Mouse (Mus musculus) embryonic facial prominence, embryonic 15.5 days (tissue): ENCODE measurements around the gene Akap9. TPM values are rescaled to one million over a fixed set of nuclear protein-coding genes. Genes with fewer than 3 reads are reported as not detected.
"Not testable (repeated sequence)": the region's sequence is repeated elsewhere in the genome, so short reads cannot be mapped to it uniquely, and the experiment has no call there.

Experiments used
- ATAC-seq: fragments of 200-750 bp; cut with Nextera tagmentation; 2 replicates; pipeline ENCODE4 v1.8.0; 2017; ENCODE audit warnings: low read depth, moderate TSS enrichment; ENCODE audit not compliant: insufficient number of reproducible peaks, low FRiP score, low TSS enrichment
- H3K27ac ChIP-seq: fragments of 300-500 bp; sonication (generic); replicated peaks from 2 replicates; pipeline ENCODE4 v1.5.1; 2015; ENCODE audit warnings: mild to moderate bottlenecking, inconsistent platforms
- H3K27me3 ChIP-seq: fragments of 300-500 bp; sonication (generic); 2 replicates; pipeline ENCODE4 v1.6.1; 2015; ENCODE audit warnings: inconsistent platforms
- H3K36me3 ChIP-seq: fragments of 300-500 bp; sonication (generic); 2 replicates; pipeline ENCODE4 v1.6.1; 2015; ENCODE audit warnings: mild to moderate bottlenecking, inconsistent platforms
- H3K4me1 ChIP-seq: fragments of 300-500 bp; sonication (generic); 2 replicates; pipeline ENCODE4 v1.6.1; 2015; ENCODE audit warnings: inconsistent platforms
- H3K4me2 ChIP-seq: fragments of 300-500 bp; sonication (generic); replicated peaks from 2 replicates; pipeline ENCODE4 v1.6.1; 2015; ENCODE audit warnings: mild to moderate bottlenecking, inconsistent platforms
- H3K4me3 ChIP-seq: fragments of 300-500 bp; sonication (generic); replicated peaks from 2 replicates; pipeline ENCODE4 v1.5.1; 2015; ENCODE audit warnings: mild to moderate bottlenecking, inconsistent platforms
- H3K9ac ChIP-seq: fragments of 300-500 bp; sonication (generic); 2 replicates; pipeline ENCODE4 v1.6.1; 2015; ENCODE audit warnings: inconsistent platforms
- H3K9me3 ChIP-seq: fragments of 300-500 bp; sonication (generic); replicated peaks from 2 replicates; pipeline ENCODE4 v1.6.1; 2016; ENCODE audit warnings: inconsistent platforms
- WGBS: fragments of 180-500 bp; shearing (Covaris S2); methylation state at CpG from one replicate; pipeline ENCODE4 v1.1.7; 2015; 5-methylcytosine and 5-hydroxymethylcytosine counted together
- polyA plus RNA-seq: library from polyadenylated mRNA; unstranded; fragments of >200 nt; fragmentation: Nextera tagmentation; extraction: Ambion mirVana; gene quantifications from 2 replicates; pipeline ENCODE4 v1.2.1, GENCODE M21; 2015

Akap9 gene
- polyA plus RNA-seq, 1 experiment from 2014 or later: 144 TPM

GRCm38 (mm10) chr5:4019377-4019776 is 91.5 kb downstream of the Akap9 start:
- no peak overlapping the region for H3K4me2 ChIP-seq
- H3K9me3 ChIP-seq: no peaks in the 10 kb centered on the region
- no peak overlapping the region for H3K27ac ChIP-seq
- H3K27me3 ChIP-seq: no peaks in the 10 kb centered on the region
- no peak overlapping the region for H3K9ac ChIP-seq
- H3K36me3 ChIP-seq: peaks cover 15% of the 10 kb centered on the region; the same call in 1 of the 2 replicates
- 92% methylated on average over 4 of the region's 4 CpGs for WGBS
- no peak overlapping the region for H3K4me3 ChIP-seq
- ATAC-seq: no peak
- peaks cover 9% of the 10 kb centered on the region; the same call in 1 of the 2 replicates for H3K4me1 ChIP-seq

GRCm38 (mm10) chr5:4020018-4020417 is 92.2 kb downstream of the Akap9 start:
- Histone ChIP-seq H3K36me3 (peaks cover 15% of the 10 kb centered on the region; the same call in 1 of the 2 replicates), H3K27ac (no peak overlapping the region), H3K9ac (no peak overlapping the region)

GRCm38 (mm10) chr5:4023186-4023585 is 95.3 kb downstream of the Akap9 start:
- H3K4me3 ChIP-seq: no peak overlapping the region
- no peak overlapping the region for H3K27ac ChIP-seq
- H3K9ac ChIP-seq: no peak overlapping the region
- peaks cover 9% of the 10 kb centered on the region; the same call in 1 of the 2 replicates for H3K4me1 ChIP-seq
- 68% methylated on average over 13 of the region's 13 CpGs for WGBS
- no peaks in the 10 kb centered on the region for H3K9me3 ChIP-seq
- H3K4me2 ChIP-seq: no peak overlapping the region
- ATAC-seq: no peak
- H3K27me3 ChIP-seq: no peaks in the 10 kb centered on the region
- peaks cover 10% of the 10 kb centered on the region; the same call in 1 of the 2 replicates for H3K36me3 ChIP-seq

More at GRCm38 (mm10) chr5:4020018-4020417, 92.2 kb downstream of the Akap9 start:
- Histone ChIP-seq H3K4me1 (peaks cover 9% of the 10 kb centered on the region; the same call in 1 of the 2 replicates), H3K4me2 (no peak overlapping the region), H3K9me3 (no peaks in the 10 kb centered on the region), H3K27me3 (no peaks in the 10 kb centered on the region), H3K4me3 (no peak overlapping the region)
- ATAC-seq: no peak
- 82% methylated on average over 1 of the region's 1 CpGs for WGBS

- Histone ChIP-seq H3K9me3 (no peaks in the 10 kb centered on the region), H3K4me3 (no peak overlapping the region; the same call in 1 of the 2 replicates), H3K4me1 (peaks cover 9% of the 10 kb centered on the region; the same call in 1 of the 2 replicates), H3K36me3 (peaks cover 6% of the 10 kb centered on the region; the same call in 1 of the 2 replicates), H3K9ac (no peak overlapping the region), H3K27me3 (no peaks in the 10 kb centered on the region), H3K4me2 (peak overlapping the region; percentile 37), H3K27ac (peak overlapping the region; percentile 41)
- peak; percentile 60; the same call in 1 of the 2 replicates for ATAC-seq
- WGBS: 30% methylated on average over 16 of the region's 16 CpGs
Observed at GRCm38 (mm10) chr5:4023742-4024681, 96.2 kb downstream of the Akap9 start.

GRCm38 (mm10) chr5:4024727-4025126 is 96.9 kb downstream of the Akap9 start:
- no peak for ATAC-seq
- H3K4me3 ChIP-seq: no peak overlapping the region

GRCm38 (mm10) chr5:4026336-4026735 is 98.5 kb downstream of the Akap9 start:
- not testable (repeated sequence) for ATAC-seq, H3K4me1 ChIP-seq, H3K9ac ChIP-seq, H3K9me3 ChIP-seq, H3K36me3 ChIP-seq, H3K4me3 ChIP-seq, H3K4me2 ChIP-seq, H3K27me3 ChIP-seq, H3K27ac ChIP-seq
- WGBS: 81% methylated on average over 1 of the region's 1 CpGs

More at GRCm38 (mm10) chr5:4024727-4025126, 96.9 kb downstream of the Akap9 start:
- peaks cover 6% of the 10 kb centered on the region; the same call in 1 of the 2 replicates for H3K36me3 ChIP-seq
- H3K4me2 ChIP-seq: 0 out of 2 replicates have a peak overlapping the region, but pooled peaks have one; percentile 37
- H3K9me3 ChIP-seq: no peaks in the 10 kb centered on the region
- no peak overlapping the region for H3K27ac ChIP-seq
- no peak overlapping the region for H3K9ac ChIP-seq
- peaks cover 9% of the 10 kb centered on the region; the same call in 1 of the 2 replicates for H3K4me1 ChIP-seq
- WGBS: 37% methylated on average over 4 of the region's 4 CpGs
- H3K27me3 ChIP-seq: no peaks in the 10 kb centered on the region

GRCm38 (mm10) chr5:4028486-4029173 is 100.8 kb downstream of the Akap9 start:
- no peak overlapping the region for H3K27ac ChIP-seq
- no peak overlapping the region for H3K9ac ChIP-seq
- H3K4me1 ChIP-seq: 0 out of 2 replicates have a peak, but pooled peaks cover 6% of the 10 kb centered on the region
- 79% methylated on average over 6 of the region's 6 CpGs for WGBS
- no peak for ATAC-seq
- H3K4me2 ChIP-seq: no peak overlapping the region
- no peaks in the 10 kb centered on the region for H3K27me3 ChIP-seq
- no peak overlapping the region for H3K4me3 ChIP-seq
- H3K36me3 ChIP-seq: peaks cover 8% of the 10 kb centered on the region
- no peaks in the 10 kb centered on the region for H3K9me3 ChIP-seq

- H3K36me3 ChIP-seq: peaks cover 27% of the 10 kb centered on the region
- no peak overlapping the region for H3K4me3 ChIP-seq
- H3K27me3 ChIP-seq: no peaks in the 10 kb centered on the region
- no peak for ATAC-seq
- H3K27ac ChIP-seq: no peak overlapping the region
- no peak overlapping the region for H3K9ac ChIP-seq
- no peak overlapping the region for H3K4me2 ChIP-seq
- no peaks in the 10 kb centered on the region for H3K9me3 ChIP-seq
- H3K4me1 ChIP-seq: no peaks in the 10 kb centered on the region
- 74% methylated on average over 4 of the region's 4 CpGs for WGBS
Observed at GRCm38 (mm10) chr5:4031846-4032245, 104.0 kb downstream of the Akap9 start.

GRCm38 (mm10) chr5:4036686-4037085 is 108.8 kb downstream of the Akap9 start:
- WGBS: 97% methylated on average over 9 of the region's 9 CpGs
- no peaks in the 10 kb centered on the region for H3K27me3 ChIP-seq
- H3K4me3 ChIP-seq: no peak overlapping the region
- no peak overlapping the region for H3K27ac ChIP-seq
- H3K9me3 ChIP-seq: no peaks in the 10 kb centered on the region
- H3K36me3 ChIP-seq: peaks cover 49% of the 10 kb centered on the region
- H3K4me2 ChIP-seq: no peak overlapping the region
- no peaks in the 10 kb centered on the region for H3K4me1 ChIP-seq
- no peak for ATAC-seq
- no peak overlapping the region for H3K9ac ChIP-seq

GRCm38 (mm10) chr5:4039351-4039750 is 111.5 kb downstream of the Akap9 start:
- Histone ChIP-seq H3K27ac (no peak overlapping the region), H3K4me2 (no peak overlapping the region), H3K4me3 (no peak overlapping the region), H3K4me1 (no peaks in the 10 kb centered on the region), H3K36me3 (peaks cover 58% of the 10 kb centered on the region), H3K9ac (no peak overlapping the region), H3K9me3 (no peaks in the 10 kb centered on the region), H3K27me3 (no peaks in the 10 kb centered on the region)
- 88% methylated on average over 8 of the region's 8 CpGs for WGBS
- no peak for ATAC-seq

DNA sequence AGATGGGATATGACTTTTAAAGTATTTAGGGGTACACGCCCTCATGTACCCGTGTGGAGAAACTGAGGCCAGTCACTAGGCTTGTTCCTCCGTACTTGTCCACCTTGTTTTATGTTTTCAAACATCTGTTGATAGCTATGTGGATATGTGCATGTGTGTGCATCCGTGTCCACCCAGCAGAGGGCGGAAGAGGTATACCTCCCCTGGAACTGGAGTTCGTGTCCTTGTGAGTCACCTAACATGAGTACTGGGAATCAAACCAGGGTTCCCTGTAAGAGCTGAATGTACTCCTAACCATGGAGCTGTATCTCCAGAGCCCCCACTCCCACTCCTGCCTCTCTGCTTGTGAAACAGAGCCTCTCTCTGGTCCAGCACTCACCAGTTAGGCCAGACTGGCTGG is 112.5 kb downstream of the Akap9 start:
- Histone ChIP-seq H3K4me1 (no peaks in the 10 kb centered on the region), H3K9ac (no peak overlapping the region), H3K27me3 (no peaks in the 10 kb centered on the region), H3K27ac (no peak overlapping the region), H3K4me3 (no peak overlapping the region), H3K36me3 (peaks cover 56% of the 10 kb centered on the region), H3K4me2 (no peak overlapping the region), H3K9me3 (no peaks in the 10 kb centered on the region)
- ATAC-seq: no peak
- 94% methylated on average over 6 of the region's 6 CpGs for WGBS
